Mouse (Mus musculus) G1E (cell line): Measurements from ENCODE around the gene Tnfrsf9.

Source experiments
- CTCF ChIP-seq: IDR thresholded peaks from 2 replicates; pipeline ENCODE4 v1.5.1; 2012; ENCODE audit warnings: low read depth, low read length, inconsistent platforms, mixed read lengths
- GATA1 ChIP-seq: IDR thresholded peaks from 2 replicates; pipeline ENCODE4 v1.6.1; 2012; ENCODE audit warnings: borderline replicate concordance, low read length, inconsistent platforms, mixed read lengths
- GATA2 ChIP-seq: IDR thresholded peaks from 2 replicates; pipeline ENCODE4 v1.6.1; 2012; ENCODE audit warnings: low read depth, low read length, inconsistent platforms, borderline replicate concordance
- TAL1 ChIP-seq: conservative IDR thresholded peaks from 2 replicates; pipeline ENCODE4 v1.6.1; 2012; ENCODE audit warnings: low read depth, low read length, inconsistent platforms, mixed read lengths

DNA sequence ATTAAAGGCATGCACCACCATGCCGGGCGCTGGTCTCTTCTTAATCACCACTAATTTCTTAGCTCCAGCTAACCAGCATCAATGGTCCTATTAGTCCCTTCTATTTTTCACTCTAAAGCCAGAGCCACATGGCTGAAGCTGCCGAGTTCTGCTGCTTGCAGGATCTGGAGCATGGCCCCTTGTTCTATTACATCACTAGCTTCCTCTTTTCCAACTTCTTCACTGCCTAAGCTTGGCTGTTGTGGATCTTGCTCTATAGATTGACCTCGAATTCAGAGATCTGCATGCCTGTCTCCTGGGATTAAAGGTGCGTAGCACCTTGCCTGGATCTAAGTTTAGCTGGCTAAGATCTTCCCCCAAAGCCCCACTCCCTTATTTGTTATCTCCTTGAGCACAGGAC lies 31.7 kb upstream of the Tnfrsf9 start:
- no peak for TF ChIP-seq CTCF
- no peak for TF ChIP-seq GATA1
- no peak for TF ChIP-seq GATA2
- no peak for TF ChIP-seq TAL1
